Mouse (Mus musculus) heart, adult 2 months (tissue): ENCODE measurements around the gene Nfkbib. TPM values are rescaled to one million over a fixed set of nuclear protein-coding genes. Genes with fewer than 3 reads are reported as not detected.

Source experiments
- DNase-seq, 2 experiments: peaks; one replicate each; pipeline ENCODE4 v3.0.0; 2021
- H3K27ac ChIP-seq: fragments of 200-600 bp; 2 replicates; pipeline ENCODE4 v1.8.1; 2022
- H3K27me3 ChIP-seq: fragments of 200-500 bp; 2 replicates; pipeline ENCODE4 v1.6.1; 2012; ENCODE audit warnings: mild to moderate bottlenecking, low read length, inconsistent platforms, mixed read lengths; ENCODE audit not compliant: control insufficient read depth, insufficient read depth
- H3K36me3 ChIP-seq: fragments of 200-500 bp; 2 replicates; pipeline ENCODE4 v1.6.1; 2012; ENCODE audit warnings: low read length, inconsistent platforms; ENCODE audit not compliant: control insufficient read depth, insufficient read depth
- H3K4me1 ChIP-seq: fragments of 200-500 bp; 2 replicates; pipeline ENCODE4 v1.6.1; 2011; ENCODE audit warnings: low read length; ENCODE audit not compliant: control insufficient read depth, insufficient read depth
- H3K4me3 ChIP-seq: fragments of 200-600 bp; 2 replicates; pipeline ENCODE4 v1.8.1; 2022
- H3K79me2 ChIP-seq: fragments of 200-500 bp; replicated peaks from 2 replicates; pipeline ENCODE4 v1.6.1; 2012; ENCODE audit warnings: mild to moderate bottlenecking, inconsistent platforms, low read length, moderate library complexity, mixed read lengths; ENCODE audit not compliant: control insufficient read depth, insufficient read depth
- H3K9ac ChIP-seq: fragments of 200-500 bp; 2 replicates; pipeline ENCODE4 v1.6.1; 2012; ENCODE audit warnings: low read depth, mild to moderate bottlenecking, control low read depth, inconsistent platforms, low read length, mixed read lengths
- CTCF ChIP-seq: fragments of 200-600 bp; IDR thresholded peaks from 2 replicates; pipeline ENCODE4 v1.8.1; 2022; ENCODE audit warnings: antibody characterized with exemption, mild to moderate bottlenecking, moderate library complexity
- EP300 ChIP-seq: fragments of 200-500 bp; IDR thresholded peaks from 2 replicates; pipeline ENCODE4 v1.6.1; 2011; ENCODE audit warnings: low read depth, low read length, control low read depth; ENCODE audit not compliant: insufficient read depth
- POLR2A ChIP-seq: fragments of 200-500 bp; IDR thresholded peaks from 2 replicates; pipeline ENCODE4 v1.6.1; 2011; ENCODE audit warnings: mild to moderate bottlenecking, low read depth, low read length, control low read depth; ENCODE audit not compliant: insufficient read depth
- WGBS: fragments of 180-500 bp; shearing (Covaris S2); methylation state at CpG from one replicate; pipeline ENCODE4 v1.1.7; 2018; 5-methylcytosine and 5-hydroxymethylcytosine counted together
- intact Hi-C: fragments of 180-260 bp; cut with DNase I; formaldehyde crosslinking; loops from one replicate; pipeline ENCODE4 v1.15.1; 2025
- polyA plus RNA-seq: library from polyadenylated mRNA; depleted of rRNA; stranded (reverse); fragments of >200 nt; gene quantifications from 2 replicates; pipeline ENCODE4 v1.2.3, GENCODE M21; 2012
- total RNA-seq, 2 experiments: library from RNA; stranded (reverse); gene quantifications; 2 replicates each; pipeline ENCODE4 v1.2.3; 2021

The Nfkbib gene
- total and polyA plus RNA-seq, 3 experiments = 25.1 to 31.6 (median 27.8) TPM

GRCm38 (mm10) chr7:28812949-28813348, 45.6 kb upstream of the Nfkbib start:
- no peaks in the 10 kb centered on the region for H3K79me2 ChIP-seq
- no peak for DNase-seq
- TF ChIP-seq POLR2A (no peak), CTCF (peak; percentile 70), EP300 (no peak)
- peaks cover 50% of the 10 kb centered on the region for H3K36me3 ChIP-seq
- WGBS = 22% methylated on average over 5 of the region's 5 CpGs
- peaks cover 29% of the 10 kb centered on the region for H3K4me1 ChIP-seq
- peak overlapping the region; percentile 77 for H3K4me3 ChIP-seq
- intact Hi-C loops = loop anchor here (2.0 to 5.0 kb wide), 2 partner anchors 14 to 431 kb away; partner anchors contain the start of gene Zfp36
- H3K27ac ChIP-seq = peak overlapping the region; percentile 99
- H3K9ac ChIP-seq = peak overlapping the region; percentile 24
- no peaks in the 10 kb centered on the region for H3K27me3 ChIP-seq

DNA sequence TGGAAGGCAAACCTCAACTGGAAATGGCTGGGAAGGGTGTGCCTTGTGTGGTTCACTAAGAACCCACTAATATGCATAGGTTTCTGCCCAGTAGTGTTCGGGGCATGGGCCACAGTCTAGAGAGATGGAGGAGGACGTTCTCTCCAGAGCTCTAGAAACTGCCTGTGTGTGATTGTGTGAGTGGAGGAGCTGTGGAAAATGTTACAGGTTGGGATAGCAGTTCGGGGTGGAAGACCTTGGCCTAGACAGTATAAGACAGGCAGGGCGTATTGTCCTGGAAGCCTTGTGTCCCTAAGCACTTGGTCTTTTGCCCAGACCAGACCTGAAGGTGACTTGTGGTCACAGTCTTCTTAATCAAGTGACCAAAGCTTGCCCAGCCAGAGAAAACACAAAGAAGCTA, 45.1 kb upstream of the Nfkbib start:
- Histone ChIP-seq H3K27me3 (no peaks in the 10 kb centered on the region), H3K79me2 (no peaks in the 10 kb centered on the region), H3K9ac (peak overlapping the region; percentile 24), H3K4me1 (peaks cover 28% of the 10 kb centered on the region), H3K36me3 (peaks cover 48% of the 10 kb centered on the region), H3K27ac (peak overlapping the region; percentile 99), H3K4me3 (peak overlapping the region; percentile 77)
- intact Hi-C loops = loop anchor here (2.0 to 5.0 kb wide), 2 partner anchors 14 to 430 kb away; partner anchors contain the start of gene Zfp36
- TF ChIP-seq CTCF (no peak), EP300 (0 out of 2 replicates have a peak, but pooled peaks have one; percentile 34)
- peak in 1 of 2 experiments; percentile 41 for DNase-seq
- WGBS = 6% methylated on average over 4 of the region's 4 CpGs

DNA sequence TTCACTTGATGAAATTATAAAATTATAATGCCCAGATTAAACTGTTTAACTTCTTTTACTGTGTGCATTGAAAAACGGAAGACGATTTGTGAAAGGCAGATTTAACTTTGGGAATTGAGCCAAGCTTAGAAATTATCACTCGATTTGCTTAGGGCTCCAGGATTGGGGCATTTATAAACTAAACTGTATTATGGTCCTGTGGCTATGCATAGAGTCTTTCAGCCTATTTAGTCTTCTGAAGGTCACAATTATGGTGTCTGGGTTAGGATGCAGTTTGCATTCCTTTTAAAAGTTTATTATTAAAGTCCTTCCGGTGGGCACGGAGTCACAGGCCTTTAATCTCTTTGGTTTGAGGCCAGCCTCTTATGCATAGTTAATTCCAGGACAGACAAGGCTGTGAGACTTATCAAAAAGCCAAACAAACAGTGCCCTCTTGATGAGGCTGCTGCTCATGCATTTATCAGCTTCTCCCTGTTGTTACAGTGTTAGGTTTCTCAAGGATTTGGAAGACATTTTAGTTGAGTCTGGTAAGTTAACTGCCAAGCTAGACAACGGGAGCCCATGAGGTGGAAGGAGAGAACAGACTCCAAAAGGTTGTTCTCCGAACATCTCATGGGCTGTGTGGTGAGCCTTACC, 44.4 kb upstream of the Nfkbib start:
- DNase-seq = no peak

GRCm38 (mm10) chr7:28811228-28811627, 43.9 kb upstream of the Nfkbib start:
- H3K4me3 ChIP-seq = peak overlapping the region; percentile 77
- H3K36me3 ChIP-seq = peaks cover 37% of the 10 kb centered on the region
- peak overlapping the region; percentile 98 for H3K9ac ChIP-seq
- TF ChIP-seq CTCF (no peak), POLR2A (0 out of 2 replicates have a peak, but pooled peaks have one; percentile 32), EP300 (0 out of 2 replicates have a peak, but pooled peaks have one; percentile 30)
- peak overlapping the region; percentile 99 for H3K27ac ChIP-seq
- H3K79me2 ChIP-seq = no peaks in the 10 kb centered on the region
- peak; percentile 94 to 96 for DNase-seq
- intact Hi-C loops = loop anchor here (5.0 kb wide), 1 partner anchor 429 kb away; the partner anchor contains the start of gene Zfp36
- peaks cover 24% of the 10 kb centered on the region for H3K4me1 ChIP-seq
- 1% methylated on average over 40 of the region's 40 CpGs for WGBS
- no peaks in the 10 kb centered on the region for H3K27me3 ChIP-seq

More for the DNA sequence above, 44.4 kb upstream of the Nfkbib start:
- Histone ChIP-seq H3K27me3 (no peaks in the 10 kb centered on the region), H3K36me3 (peaks cover 42% of the 10 kb centered on the region), H3K27ac (peak overlapping the region; percentile 99), H3K4me3 (peak overlapping the region; percentile 77), H3K4me1 (peaks cover 26% of the 10 kb centered on the region), H3K9ac (peak overlapping the region; percentile 24), H3K79me2 (no peaks in the 10 kb centered on the region)
- intact Hi-C loops = loop anchor here (2.0 to 5.0 kb wide), 2 partner anchors 15 to 429 kb away; partner anchors contain the start of gene Zfp36
- WGBS = under 1% methylated on average over 7 of the region's 7 CpGs
- TF ChIP-seq EP300 (no peak), CTCF (no peak), POLR2A (no peak; the same call in 1 of the 2 replicates)

GRCm38 (mm10) chr7:28810107-28811066, 43.1 kb upstream of the Nfkbib start:
- H3K36me3 ChIP-seq = peaks cover 30% of the 10 kb centered on the region
- DNase-seq = peak; percentile 98 to 100
- H3K27ac ChIP-seq = peak overlapping the region; percentile 99
- peak overlapping the region; percentile 98 for H3K9ac ChIP-seq
- under 1% methylated on average over 66 of the region's 70 CpGs for WGBS
- no peaks in the 10 kb centered on the region for H3K27me3 ChIP-seq
- peaks cover 20% of the 10 kb centered on the region for H3K4me1 ChIP-seq
- peak overlapping the region; percentile 93 for H3K4me3 ChIP-seq
- TF ChIP-seq CTCF (peak; percentile 72), POLR2A (peak; percentile 100), EP300 (peak; percentile 81)
- intact Hi-C loops = loop anchor here (5.0 kb wide), 1 partner anchor 428 kb away; the partner anchor contains the start of gene Zfp36
- no peaks in the 10 kb centered on the region for H3K79me2 ChIP-seq
